Mouse (Mus musculus) lung, embryonic 15.5 days (tissue): Measurements from ENCODE around the gene 2700081O15Rik. TPM values are rescaled to one million over a fixed set of nuclear protein-coding genes. Genes with fewer than 3 reads are reported as not detected.

Experiments used
- ATAC-seq: fragments of 200-750 bp; cut with Nextera tagmentation; 2 replicates; pipeline ENCODE4 v1.8.0; 2017; ENCODE audit warnings: moderate number of reproducible peaks, borderline replicate concordance; ENCODE audit not compliant: low FRiP score, low TSS enrichment; ENCODE audit errors: extremely low read depth
- H3K27ac ChIP-seq: fragments of 300-500 bp; sonication (generic); 2 replicates; pipeline ENCODE4 v1.5.1; 2015; ENCODE audit warnings: moderate library complexity, mild to moderate bottlenecking, inconsistent platforms
- H3K27me3 ChIP-seq: fragments of 300-500 bp; sonication (generic); 2 replicates; pipeline ENCODE4 v1.6.1; 2015; ENCODE audit warnings: inconsistent platforms
- H3K36me3 ChIP-seq: fragments of 300-500 bp; sonication (generic); 2 replicates; pipeline ENCODE4 v1.6.1; 2015; ENCODE audit warnings: inconsistent platforms
- H3K4me1 ChIP-seq: fragments of 300-500 bp; sonication (generic); 2 replicates; pipeline ENCODE4 v1.6.1; 2015; ENCODE audit warnings: inconsistent platforms
- H3K4me2 ChIP-seq: fragments of 300-500 bp; sonication (generic); 2 replicates; pipeline ENCODE4 v1.6.1; 2015; ENCODE audit warnings: inconsistent platforms, mild to moderate bottlenecking, moderate library complexity
- H3K4me3 ChIP-seq: fragments of 300-500 bp; sonication (generic); 2 replicates; pipeline ENCODE4 v1.5.1; 2015; ENCODE audit warnings: mild to moderate bottlenecking, inconsistent platforms
- H3K9ac ChIP-seq: fragments of 300-500 bp; sonication (generic); 2 replicates; pipeline ENCODE4 v1.6.1; 2015; ENCODE audit warnings: inconsistent platforms
- H3K9me3 ChIP-seq: fragments of 300-500 bp; sonication (generic); 2 replicates; pipeline ENCODE4 v1.6.1; 2016; ENCODE audit warnings: inconsistent platforms
- WGBS: fragments of 180-500 bp; shearing (Covaris S2); methylation state at CpG from one replicate; pipeline ENCODE4 v1.1.7; 2015; 5-methylcytosine and 5-hydroxymethylcytosine counted together
- polyA plus RNA-seq: library from polyadenylated mRNA; unstranded; fragments of >200 nt; fragmentation: Nextera tagmentation; extraction: Ambion mirVana; gene quantifications from 2 replicates; pipeline ENCODE4 v1.2.1, GENCODE M21; 2015

Gene 2700081O15Rik
- polyA plus RNA-seq, 1 experiment from 2014 or later, result 6.8 TPM

DNA sequence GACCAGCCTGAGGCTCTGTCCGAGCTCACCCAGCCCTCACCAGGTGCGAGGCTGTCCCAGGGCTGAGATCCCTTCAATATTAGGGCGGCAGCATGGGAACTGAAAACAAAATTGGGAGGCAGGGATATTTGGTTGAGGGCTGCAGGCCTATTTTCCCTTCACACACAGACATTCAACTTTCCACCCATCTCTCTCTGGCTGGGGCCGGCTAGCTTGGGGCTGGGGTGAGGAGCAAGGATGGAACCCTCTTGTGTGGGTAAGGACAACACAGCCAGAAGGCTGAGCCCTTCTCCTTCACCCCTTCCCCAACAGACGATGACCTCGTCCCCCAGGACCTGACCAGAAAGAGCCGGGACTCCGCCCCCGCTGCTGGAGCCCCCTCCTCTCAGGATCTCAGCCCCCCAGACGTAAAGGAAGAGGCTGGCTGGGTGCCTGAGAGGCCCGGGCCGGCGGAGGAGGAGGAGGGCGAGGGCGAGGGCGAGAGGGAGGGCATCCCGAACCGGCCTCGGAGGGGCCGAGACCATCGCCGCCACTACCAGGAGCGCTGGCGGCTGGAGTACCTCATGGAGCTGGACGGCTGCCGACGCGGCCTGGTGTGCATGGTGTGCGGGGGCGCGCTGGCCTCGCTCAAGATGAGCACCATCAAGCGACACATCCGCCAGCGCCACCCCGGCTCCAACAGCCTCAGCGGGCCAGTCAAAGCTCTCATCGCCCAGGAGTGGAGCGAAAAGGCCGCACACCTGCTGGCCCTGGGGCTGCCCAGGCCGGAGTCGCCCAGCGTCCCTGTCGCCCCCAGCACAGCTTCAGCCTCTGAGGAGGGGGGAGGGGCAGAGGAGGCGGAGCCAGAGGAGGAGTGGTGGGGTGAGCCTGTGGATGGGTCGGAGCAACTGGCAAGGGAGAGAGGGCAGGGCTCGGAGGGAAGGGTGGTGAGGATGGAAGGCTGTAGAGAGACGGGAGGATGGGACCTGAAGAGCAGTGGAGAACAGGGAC lies 4.5 kb downstream of the 2700081O15Rik start:
- Histone ChIP-seq H3K36me3 (peaks cover 36% of the 10 kb centered on the region), H3K4me1 (peaks cover 60% of the 10 kb centered on the region), H3K9ac (peak overlapping the region; percentile 4; the same call in 1 of the 2 replicates), H3K4me2 (peak overlapping the region; percentile 46), H3K27me3 (no peaks in the 10 kb centered on the region), H3K9me3 (no peaks in the 10 kb centered on the region), H3K27ac (peak overlapping the region; percentile 86), H3K4me3 (peak overlapping the region; percentile 17)
- peak; percentile 4; the same call in 1 of the 2 replicates for ATAC-seq
- 12% methylated on average over 47 of the region's 48 CpGs for WGBS

DNA sequence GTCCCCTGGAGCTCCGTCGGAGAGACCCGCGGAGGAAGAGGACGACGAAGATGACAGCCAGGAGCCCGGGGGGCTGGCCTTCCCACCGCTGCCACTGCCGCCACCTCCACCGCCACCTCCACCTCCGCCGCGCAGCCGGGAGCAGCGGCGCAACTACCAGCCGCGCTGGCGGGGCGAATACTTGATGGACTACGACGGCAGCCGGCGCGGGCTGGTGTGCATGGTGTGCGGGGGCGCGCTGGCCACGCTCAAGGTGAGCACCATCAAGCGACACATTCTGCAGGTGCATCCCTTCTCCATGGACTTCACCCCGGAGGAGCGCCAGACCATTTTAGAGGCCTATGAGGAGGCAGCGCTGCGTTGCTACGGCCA lies 5.2 kb downstream of the 2700081O15Rik start:
- H3K9ac ChIP-seq, result no peak overlapping the region
- ATAC-seq, result no peak

DNA sequence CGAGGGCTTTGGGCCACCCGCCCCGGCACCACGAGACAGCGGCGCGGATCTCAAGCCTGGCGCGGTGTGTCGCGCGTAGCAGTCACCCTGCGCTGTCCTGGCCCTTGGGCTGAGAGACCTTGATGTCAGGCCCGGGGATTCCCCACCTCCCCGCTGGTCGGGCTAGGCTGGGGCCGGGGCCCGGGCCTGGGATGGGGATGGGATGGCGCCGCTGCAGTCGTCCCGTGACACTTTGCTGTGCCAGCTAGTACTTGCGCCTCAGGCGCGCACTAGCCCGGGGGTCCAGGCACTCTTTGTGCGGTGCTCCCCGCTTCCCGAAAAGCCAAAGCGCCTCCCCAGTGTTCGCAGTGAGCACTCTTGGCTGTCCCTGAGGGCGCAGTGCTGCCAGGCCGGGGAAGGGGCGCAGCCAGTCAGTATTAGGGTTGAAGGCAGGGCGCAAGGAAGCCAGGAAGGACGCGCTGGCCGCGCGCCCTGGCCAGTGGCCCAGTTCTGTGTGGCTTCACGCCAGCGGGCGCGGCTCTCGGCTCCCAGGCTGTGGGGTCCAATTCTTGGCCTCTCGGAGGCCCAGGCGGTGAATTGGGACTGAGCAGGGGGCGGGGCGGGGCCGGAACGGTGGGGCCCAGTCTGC lies 5.7 kb downstream of the 2700081O15Rik start:
- Histone ChIP-seq H3K4me2 (peak overlapping the region; percentile 46), H3K9ac (no peak overlapping the region; the same call in 1 of the 2 replicates), H3K27ac (peak overlapping the region; percentile 86), H3K4me1 (peaks cover 60% of the 10 kb centered on the region), H3K36me3 (peaks cover 47% of the 10 kb centered on the region), H3K4me3 (peak overlapping the region; percentile 17), H3K27me3 (no peaks in the 10 kb centered on the region), H3K9me3 (no peaks in the 10 kb centered on the region)
- peak; percentile 87 for ATAC-seq
- WGBS, result 12% methylated on average over 51 of the region's 51 CpGs

More for the DNA sequence above, 5.2 kb downstream of the 2700081O15Rik start:
- Histone ChIP-seq H3K27ac (peak overlapping the region; percentile 86), H3K9me3 (no peaks in the 10 kb centered on the region), H3K4me3 (peak overlapping the region; percentile 17), H3K4me2 (peak overlapping the region; percentile 46), H3K36me3 (peaks cover 42% of the 10 kb centered on the region), H3K4me1 (peaks cover 60% of the 10 kb centered on the region), H3K27me3 (no peaks in the 10 kb centered on the region)
- 12% methylated on average over 35 of the region's 35 CpGs for WGBS

DNA sequence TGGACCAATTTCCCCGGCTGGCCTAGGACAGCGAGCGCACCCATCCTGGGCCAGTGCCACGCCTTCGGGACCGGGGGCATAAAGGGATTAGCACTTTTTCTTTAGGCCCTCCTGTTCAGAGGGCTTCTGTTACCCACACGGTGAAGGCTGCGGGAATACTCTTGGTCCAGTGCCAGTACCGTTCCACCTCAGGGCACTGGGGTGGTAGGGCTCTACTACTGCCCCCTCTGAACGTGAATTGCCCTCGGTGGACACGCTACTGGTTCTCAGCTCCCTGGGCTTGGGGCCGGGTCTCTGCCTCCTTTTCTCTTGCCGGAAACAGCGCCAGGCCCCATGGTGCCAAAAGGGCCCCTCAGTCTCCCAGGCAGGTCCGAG lies 6.2 kb downstream of the 2700081O15Rik start:
- peaks cover 60% of the 10 kb centered on the region for H3K4me1 ChIP-seq
- 34% methylated on average over 16 of the region's 16 CpGs for WGBS

DNA sequence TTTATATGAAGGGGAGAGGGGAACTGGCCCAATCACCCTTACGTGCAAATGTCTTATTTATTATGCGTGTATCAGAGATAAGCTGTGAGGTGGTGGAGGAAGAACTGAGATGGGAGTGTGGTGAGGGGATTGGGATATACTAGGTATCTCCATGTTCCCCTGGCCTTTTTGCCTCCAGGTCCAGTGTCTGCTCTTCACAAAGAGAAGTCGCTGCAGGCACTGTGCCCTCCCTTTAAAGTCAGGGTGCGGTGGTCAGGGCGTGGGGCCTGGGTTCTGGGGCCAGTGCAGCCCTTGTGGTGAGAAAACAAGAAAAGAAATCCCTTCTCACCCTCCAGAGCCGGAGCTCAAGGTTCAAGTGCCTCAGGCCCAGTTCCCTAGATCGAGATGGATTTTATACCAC lies 6.7 kb downstream of the 2700081O15Rik start:
- 68% methylated on average over 7 of the region's 7 CpGs for WGBS
- no peak overlapping the region for H3K4me3 ChIP-seq
- no peak overlapping the region for H3K9ac ChIP-seq
- H3K36me3 ChIP-seq, result peaks cover 55% of the 10 kb centered on the region
- no peaks in the 10 kb centered on the region for H3K9me3 ChIP-seq
- H3K27me3 ChIP-seq, result no peaks in the 10 kb centered on the region
- no peak overlapping the region; the same call in 1 of the 2 replicates for H3K4me2 ChIP-seq
- peaks cover 55% of the 10 kb centered on the region for H3K4me1 ChIP-seq
- H3K27ac ChIP-seq, result no peak overlapping the region
- ATAC-seq, result no peak

More for the DNA sequence above, 6.2 kb downstream of the 2700081O15Rik start:
- Histone ChIP-seq H3K4me3 (peak overlapping the region; percentile 16), H3K4me2 (peak overlapping the region; percentile 46), H3K9ac (no peak overlapping the region; the same call in 1 of the 2 replicates), H3K27ac (peak overlapping the region; percentile 86), H3K27me3 (no peaks in the 10 kb centered on the region), H3K36me3 (peaks cover 51% of the 10 kb centered on the region), H3K9me3 (no peaks in the 10 kb centered on the region)
- no peak for ATAC-seq

DNA sequence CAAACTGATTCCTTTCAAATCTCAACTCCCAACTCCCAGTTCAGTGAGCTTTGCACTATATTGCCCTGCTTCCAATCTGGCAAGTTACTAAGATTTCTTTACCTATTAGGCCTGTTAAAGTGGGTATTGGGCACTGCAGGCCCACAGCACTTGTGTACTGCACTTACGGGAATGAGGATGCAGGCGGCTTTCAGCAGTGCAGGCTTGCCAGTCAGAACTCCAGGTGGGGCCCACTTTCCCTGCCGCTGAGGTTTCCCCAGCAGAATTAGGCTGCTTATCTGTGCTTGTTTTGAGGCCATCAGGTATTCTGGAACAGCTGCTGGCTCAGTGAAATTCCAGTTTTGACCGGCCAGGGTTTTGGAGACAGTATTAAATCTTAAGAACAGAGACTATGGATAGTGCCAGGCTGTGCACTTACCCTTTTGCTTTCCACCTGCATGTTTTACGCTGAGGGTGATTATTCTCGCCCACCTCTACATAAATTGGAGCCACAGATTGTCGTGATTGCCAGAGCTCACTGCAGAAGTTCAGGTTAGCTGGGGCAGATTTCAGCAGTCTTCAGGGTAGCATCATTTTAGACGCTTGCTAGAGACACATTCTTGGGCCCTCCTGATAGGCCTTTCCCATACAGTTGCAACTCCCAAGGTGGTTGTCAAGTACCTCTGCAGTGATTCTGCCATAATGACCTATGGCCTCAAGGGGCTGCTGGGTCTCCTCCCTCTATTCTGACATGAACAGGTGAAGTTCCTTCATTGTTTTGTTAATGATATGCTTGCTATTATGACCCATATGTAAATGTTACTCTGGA lies 7.4 kb downstream of the 2700081O15Rik start:
- no peaks in the 10 kb centered on the region for H3K9me3 ChIP-seq
- no peak overlapping the region for H3K9ac ChIP-seq
- no peak for ATAC-seq
- H3K27me3 ChIP-seq, result no peaks in the 10 kb centered on the region
- WGBS, result 71% methylated on average over 8 of the region's 8 CpGs
- H3K4me2 ChIP-seq, result no peak overlapping the region
- H3K4me1 ChIP-seq, result peaks cover 49% of the 10 kb centered on the region
- H3K36me3 ChIP-seq, result peaks cover 60% of the 10 kb centered on the region
- H3K4me3 ChIP-seq, result no peak overlapping the region
- no peak overlapping the region for H3K27ac ChIP-seq

DNA sequence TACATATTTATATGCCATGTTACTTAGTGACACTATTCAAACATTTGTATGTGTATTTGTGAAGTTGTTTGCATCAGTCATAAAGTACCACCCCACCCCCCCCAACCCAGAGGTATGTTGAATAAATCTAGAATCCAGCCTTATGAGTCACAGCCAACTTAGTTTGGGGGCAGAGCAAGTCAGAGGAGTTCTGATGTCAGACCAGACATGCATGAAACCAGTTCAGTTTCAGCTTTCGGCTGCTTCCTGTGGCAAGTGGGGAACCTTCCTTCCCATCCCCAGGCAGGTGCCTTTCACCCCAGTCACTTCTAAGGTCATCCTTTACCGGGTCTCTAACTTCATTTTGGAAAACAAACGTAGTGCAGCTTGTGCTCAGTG lies 8.0 kb downstream of the 2700081O15Rik start:
- H3K9ac ChIP-seq, result no peak overlapping the region
- H3K4me3 ChIP-seq, result no peak overlapping the region
- no peak for ATAC-seq
- H3K27me3 ChIP-seq, result no peaks in the 10 kb centered on the region
- H3K9me3 ChIP-seq, result no peaks in the 10 kb centered on the region
- peaks cover 43% of the 10 kb centered on the region for H3K4me1 ChIP-seq
- no peak overlapping the region for H3K4me2 ChIP-seq
- peaks cover 57% of the 10 kb centered on the region for H3K36me3 ChIP-seq
- no peak overlapping the region for H3K27ac ChIP-seq
- WGBS, result 33% methylated on average over 3 of the region's 3 CpGs

DNA sequence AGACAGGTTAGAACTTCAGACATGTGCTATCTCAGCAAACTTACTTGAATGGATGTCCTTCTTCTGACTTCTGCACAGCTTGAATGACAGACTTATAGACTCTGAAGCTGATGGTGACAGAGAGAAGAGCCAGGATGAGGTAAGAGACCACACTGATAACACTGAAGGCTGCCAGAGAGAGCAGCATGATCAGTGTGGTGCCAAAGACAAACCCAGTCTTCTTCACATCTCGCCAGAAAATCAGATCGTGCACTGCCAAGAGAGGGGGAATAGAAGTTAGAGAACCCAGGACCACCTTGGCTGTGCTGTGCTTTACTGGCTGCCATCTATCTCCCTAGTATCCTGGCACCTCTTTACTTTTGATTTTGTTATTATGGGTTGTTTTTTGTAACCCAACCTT lies 17.5 kb downstream of the 2700081O15Rik start:
- peaks cover 6% of the 10 kb centered on the region; the same call in 1 of the 2 replicates for H3K4me1 ChIP-seq
- no peak for ATAC-seq
- no peak overlapping the region for H3K27ac ChIP-seq
- H3K9ac ChIP-seq, result no peak overlapping the region
- no peaks in the 10 kb centered on the region for H3K27me3 ChIP-seq
- no peaks in the 10 kb centered on the region for H3K9me3 ChIP-seq
- peaks cover 42% of the 10 kb centered on the region for H3K36me3 ChIP-seq
- H3K4me3 ChIP-seq, result no peak overlapping the region
- H3K4me2 ChIP-seq, result no peak overlapping the region
- 78% methylated on average over 2 of the region's 2 CpGs for WGBS

DNA sequence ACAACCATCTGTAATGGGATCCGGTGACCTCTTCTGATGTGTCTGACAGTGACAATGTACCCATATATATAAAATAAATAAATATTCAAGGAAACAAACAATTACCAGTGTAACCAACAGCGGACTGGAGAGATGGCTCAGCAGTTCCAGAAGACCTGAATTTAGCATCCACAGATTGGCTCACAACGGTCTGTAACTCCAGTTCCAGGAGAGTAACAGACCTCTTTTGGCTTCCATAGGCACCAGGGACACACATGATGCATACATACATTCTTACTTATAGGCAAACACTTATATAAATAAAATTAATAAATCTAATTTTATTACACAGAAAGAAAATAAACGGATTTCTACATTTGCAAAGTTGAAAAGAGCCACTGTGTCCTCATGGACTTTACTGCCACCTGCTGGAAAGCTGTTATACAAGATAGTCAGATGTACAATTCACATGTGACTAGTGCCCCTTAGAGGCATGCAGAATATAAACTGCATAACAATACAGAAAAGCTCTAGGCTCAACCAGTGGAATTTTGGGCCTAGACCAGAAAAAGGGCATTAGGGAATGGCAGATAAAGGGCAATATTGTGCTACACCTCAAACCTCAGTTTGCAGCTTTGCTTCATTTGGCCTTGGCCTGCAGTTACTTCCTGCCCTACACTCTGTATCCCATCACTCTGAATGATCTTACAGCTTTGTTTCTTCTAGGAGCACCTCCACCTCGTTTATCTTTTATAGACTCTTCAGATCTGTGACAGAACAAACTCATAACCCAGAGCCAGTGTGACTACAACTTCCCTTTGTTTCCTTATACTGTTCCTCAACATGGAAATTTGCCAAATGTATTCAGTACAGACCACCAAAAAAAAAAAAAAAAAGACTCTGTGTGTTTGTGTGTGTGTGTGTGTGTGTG lies 18.9 kb downstream of the 2700081O15Rik start:
- Histone ChIP-seq H3K9me3 (no peaks in the 10 kb centered on the region), H3K4me3 (no peak overlapping the region), H3K4me1 (peaks cover 8% of the 10 kb centered on the region; the same call in 1 of the 2 replicates), H3K27me3 (no peaks in the 10 kb centered on the region), H3K4me2 (no peak overlapping the region), H3K9ac (no peak overlapping the region), H3K27ac (peak overlapping the region; percentile 16; the same call in 1 of the 2 replicates), H3K36me3 (peaks cover 30% of the 10 kb centered on the region)
- ATAC-seq, result peak; percentile 79; the same call in 1 of the 2 replicates
- 61% methylated on average over 5 of the region's 5 CpGs for WGBS

DNA sequence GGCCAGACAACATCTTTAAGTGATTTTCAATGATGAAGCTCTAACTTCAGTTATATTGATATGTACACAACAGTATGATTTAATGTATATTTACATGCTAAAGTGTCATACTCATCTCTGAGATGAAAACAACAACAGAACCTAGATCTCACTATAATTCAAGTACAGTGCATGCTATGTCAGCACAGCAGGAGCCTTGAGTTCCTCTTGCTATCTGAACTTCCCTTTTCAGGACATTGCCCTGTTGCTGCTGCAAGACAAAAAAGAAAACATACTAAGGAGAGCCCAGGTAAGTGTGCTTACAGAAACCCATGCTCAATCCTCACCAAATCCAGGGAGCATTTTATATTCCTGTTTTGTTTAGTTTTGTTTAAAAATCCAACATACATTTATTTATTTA lies 20.9 kb downstream of the 2700081O15Rik start:
- Histone ChIP-seq H3K27ac (no peak overlapping the region), H3K9me3 (no peaks in the 10 kb centered on the region), H3K4me2 (no peak overlapping the region), H3K9ac (no peak overlapping the region), H3K4me3 (no peak overlapping the region), H3K36me3 (peaks cover 11% of the 10 kb centered on the region), H3K27me3 (no peaks in the 10 kb centered on the region), H3K4me1 (peaks cover 11% of the 10 kb centered on the region; the same call in 1 of the 2 replicates)
- no peak for ATAC-seq
